Mouse (Mus musculus): Measurements from ENCODE around the gene Tnf.
A peak's percentile ranks its signal among the peaks of the same experiment; 100 is the strongest.

DNA sequence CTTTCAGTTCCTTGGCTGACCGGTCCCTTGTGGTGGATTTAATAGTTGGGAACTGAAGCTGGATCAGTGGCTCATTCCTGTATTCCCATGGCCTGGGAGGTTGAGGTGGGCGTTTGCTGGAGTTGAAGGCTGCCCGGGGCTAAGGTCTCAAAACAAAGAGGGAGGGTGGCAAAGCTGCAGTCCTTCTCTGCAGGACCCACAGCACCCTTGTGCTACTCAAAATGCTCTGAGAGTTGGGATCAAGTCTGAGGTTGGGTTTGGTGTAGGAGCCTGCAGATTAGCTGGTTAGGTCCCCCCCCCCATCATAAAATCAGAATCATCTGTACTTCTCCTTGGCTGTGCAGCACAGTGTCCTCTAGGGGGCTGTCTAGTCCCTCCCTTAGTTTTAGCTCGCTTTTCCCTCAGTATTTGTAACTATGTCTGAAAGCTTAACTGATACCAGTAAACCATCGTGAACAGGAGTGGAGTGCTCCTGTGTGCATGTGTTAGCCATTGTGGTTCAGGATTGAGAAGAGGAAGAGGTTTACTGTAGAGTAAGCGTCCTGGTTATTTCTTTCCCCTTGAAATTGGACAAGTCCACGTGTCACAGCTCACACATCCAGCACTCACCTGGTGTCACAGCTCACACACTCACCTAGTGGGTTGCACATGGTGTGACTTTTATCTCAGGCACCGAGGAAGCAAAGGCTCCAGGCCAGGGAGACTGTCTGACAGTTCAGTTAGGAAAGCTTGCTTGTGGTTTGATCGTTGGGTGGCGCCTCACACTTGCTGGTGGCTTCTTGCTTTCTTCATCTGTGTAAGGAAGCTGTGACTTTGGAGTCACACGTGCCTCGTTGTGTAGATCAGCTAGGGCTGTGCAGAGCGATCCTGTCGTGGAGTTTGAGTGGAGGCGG lies 44.2 kb upstream of the Tnf start:
- TF ChIP-seq CTCF (IDR thresholded peaks at IDR 0.05; ENCODE audit: low read depth), result peak; percentile 39
- no peak for TF ChIP-seq EP300 (IDR thresholded peaks at IDR 0.05; ENCODE audit: low read depth)

All from heart, postnatal 0 days (tissue).